Mouse (Mus musculus) cortical plate, adult 2 months (tissue): ENCODE data around the gene Rbm28.

Source experiments
- CTCF ChIP-seq: fragments of 200-500 bp; IDR thresholded peaks from 2 replicates; pipeline ENCODE4 v1.5.1; 2011; ENCODE audit warnings: mild to moderate bottlenecking, control low read depth, low read length; ENCODE audit not compliant: insufficient read depth; ENCODE audit errors: extremely low read depth
- POLR2A ChIP-seq: fragments of 200-500 bp; IDR thresholded peaks from 2 replicates; pipeline ENCODE4 v1.6.1; 2011; ENCODE audit warnings: mild to moderate bottlenecking, low read length, control low read depth; ENCODE audit not compliant: insufficient read depth; ENCODE audit errors: extremely low read depth

- no peak for TF ChIP-seq POLR2A
- TF ChIP-seq CTCF = no peak
These were observed 46.6 kb downstream of the Rbm28 start for GRCm38 (mm10) chr6:29118231-29118630.
